Mouse (Mus musculus) thymus, postnatal 4 days (tissue): ENCODE data around the gene BC048403.

Experiments used
- DNase-seq: peaks from one replicate; pipeline ENCODE4 v3.0.0; 2021

The BC048403 gene

DNA sequence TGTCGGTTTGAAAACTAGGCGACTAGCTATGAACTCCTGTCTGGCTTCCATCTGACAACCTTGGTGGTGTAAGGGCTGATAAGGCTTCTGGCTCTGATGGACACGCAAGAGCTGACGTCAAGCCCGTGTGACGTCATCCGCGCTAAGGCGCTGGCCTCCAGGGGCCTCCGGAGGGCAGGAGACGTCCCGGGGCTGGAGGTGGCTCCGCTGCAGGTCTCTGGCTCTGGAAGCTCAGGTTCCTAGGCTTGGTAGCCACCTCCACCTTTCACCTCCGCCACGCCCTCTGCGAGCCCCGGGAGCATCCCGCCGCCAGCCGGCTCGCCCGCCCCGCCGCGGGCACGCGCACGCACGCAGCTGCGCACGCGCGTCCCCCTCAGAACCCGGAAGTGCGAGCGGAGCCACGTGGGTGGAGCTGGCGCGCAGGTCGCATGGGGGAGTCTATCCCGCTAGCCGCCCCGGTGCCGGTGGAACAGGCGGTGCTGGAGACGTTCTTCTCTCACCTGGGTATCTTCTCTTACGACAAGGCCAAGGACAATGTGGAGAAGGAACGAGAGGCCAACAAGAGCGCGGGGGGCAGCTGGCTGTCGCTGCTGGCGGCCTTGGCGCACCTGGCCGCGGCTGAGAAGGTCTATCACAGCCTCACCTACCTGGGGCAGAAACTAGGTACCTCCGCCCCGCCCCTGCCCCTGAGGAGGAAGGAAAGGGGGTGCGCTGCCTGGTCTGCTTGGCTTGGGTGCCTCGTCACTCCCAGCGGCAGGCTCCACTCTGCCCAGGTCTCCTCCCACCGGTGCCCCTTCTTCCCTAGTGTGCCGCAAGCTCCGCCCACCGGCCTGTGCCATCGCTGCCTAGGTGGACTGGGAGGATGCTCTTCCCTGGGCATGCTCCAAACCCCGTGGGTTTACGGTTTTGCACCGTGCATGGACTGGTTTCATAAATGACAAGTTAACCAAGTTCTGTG, at the start of gene BC048403:
TSS of gene BC048403 (plus strand) at position 390 of the 958 bp plus-strand sequence.
- peak; percentile 94 for DNase-seq

DNA sequence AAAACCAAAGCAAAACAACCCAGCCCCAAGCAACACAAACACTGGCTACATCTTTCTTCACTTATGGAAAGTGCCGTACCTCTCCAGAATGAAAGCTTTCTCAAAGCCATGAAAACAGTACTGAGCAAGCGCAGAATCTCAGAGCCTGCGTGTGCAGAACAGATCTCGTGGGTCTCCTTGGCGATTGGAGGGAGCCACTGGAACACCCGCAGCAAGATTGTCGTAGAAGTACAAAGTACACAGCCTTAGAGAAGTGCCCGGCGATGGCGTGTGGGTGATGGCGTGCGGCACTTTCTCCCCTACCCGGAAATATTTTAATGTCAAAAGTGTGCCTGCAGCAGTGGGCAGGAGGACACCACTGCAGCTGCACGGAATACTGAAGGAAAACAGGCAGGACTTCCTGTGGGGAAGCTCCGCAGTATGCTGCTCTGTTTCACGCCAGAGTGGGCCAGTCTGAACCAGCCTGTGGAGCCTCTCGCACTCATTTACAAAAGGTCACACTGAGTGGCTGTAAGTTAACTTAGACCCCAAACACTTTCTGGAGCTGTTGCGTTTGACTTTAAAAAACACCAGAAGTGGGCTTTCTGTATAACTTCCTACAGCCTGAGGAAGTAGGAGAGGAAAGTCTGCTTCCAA, 46.7 kb upstream of the BC048403 start:
- DNase-seq: no peak

DNA sequence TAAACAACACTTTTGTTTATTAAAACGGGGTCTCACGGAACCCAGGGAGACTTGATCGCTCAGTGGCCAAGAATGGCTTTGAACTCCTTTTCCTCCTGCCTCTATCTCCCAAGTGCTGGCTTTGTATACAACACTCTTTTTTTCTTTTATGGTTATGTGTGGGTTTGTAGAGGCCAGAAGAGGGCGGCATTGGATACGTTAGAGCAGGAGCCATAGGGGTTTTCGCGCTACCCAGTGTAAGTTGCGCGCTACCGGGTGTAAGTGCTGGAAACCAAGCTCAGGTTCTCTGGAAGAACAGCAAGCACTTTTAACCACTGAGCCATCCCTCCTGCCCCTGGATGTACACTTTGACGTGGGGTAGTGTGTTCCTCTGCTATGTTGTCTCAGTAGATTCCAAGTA, 45.2 kb upstream of the BC048403 start:
- no peak for DNase-seq

DNA sequence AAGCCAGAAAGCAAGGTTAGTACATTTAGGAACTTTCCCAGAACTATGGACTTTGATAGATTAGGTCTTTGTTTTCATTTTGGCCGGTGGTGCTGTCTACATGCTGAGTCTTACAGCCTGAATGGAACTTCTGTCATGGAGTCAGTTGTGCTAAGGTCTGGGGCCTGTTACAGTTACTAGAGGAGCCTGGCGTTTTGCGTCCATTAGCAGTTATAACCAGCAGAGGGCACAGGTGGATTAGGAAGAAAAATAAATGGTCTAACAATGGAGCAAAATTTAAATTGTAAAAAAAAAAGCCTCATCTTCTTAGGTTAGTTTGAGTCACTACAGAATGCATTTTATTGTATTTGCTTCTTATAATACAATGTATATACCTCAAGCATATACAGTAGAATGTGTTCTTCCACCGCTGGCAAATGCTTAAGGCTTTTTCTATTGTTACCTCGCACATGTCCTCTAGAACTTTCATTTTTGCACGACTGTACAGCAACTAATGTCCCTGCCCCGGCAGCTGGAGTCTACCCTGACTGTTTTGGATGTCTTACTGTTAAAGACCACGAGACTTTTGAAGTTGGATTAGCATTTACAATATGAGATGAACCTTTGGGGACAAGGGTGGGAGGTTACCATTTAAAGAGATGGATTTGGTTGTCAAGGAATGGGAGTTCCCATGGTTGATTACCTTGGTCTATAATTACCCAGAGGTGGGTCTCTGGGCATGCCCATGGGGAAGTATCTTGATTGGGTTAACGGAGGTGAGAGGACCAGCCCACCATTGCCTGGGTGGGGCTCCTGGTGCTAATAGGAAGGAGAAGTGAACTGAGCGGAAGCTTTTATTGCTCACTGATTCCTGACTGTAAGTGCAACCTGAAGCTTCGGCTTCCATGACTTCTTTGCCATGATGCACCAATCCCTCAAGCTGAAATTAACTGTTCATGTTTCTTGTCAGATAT, 38.2 kb upstream of the BC048403 start:
- DNase-seq: peak; percentile 35

DNA sequence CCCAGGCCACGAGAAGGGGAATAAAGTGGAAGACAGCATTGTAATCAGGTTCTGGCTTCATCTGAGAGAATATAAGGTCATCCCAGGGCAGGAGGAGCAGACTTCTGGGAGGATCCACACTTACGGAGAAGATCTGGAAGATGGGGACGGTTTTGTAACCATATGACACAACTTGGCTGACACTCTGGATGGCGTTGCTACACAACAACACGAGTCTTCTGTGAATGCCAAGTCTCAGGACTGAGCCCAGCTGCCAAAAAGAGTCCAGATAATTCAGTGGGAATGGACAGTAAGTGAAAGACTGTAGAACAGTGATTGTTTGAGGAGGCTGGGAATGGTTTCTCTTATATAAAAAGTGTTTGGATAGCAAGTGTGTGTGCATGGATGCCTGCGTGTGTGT, 36.1 kb upstream of the BC048403 start:
- no peak for DNase-seq

DNA sequence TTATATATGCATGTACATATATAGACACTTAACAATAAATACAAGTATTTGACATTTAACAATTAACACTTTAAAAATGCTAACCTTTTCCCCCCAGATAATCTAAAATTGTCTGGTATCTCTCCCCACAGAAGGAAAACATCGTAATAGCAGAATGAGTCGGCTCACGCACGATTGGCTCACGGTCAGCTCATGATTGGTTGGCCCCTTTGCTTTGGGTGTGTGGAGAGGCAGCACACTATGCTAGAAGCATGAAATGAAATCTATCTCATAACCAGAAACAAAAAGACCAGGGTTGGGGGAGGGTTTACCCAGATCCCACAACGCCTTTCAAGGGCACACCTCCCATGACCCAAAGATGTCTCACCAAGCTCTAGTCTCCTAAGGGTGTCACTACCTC, 34.9 kb upstream of the BC048403 start:
- no peak for DNase-seq

DNA sequence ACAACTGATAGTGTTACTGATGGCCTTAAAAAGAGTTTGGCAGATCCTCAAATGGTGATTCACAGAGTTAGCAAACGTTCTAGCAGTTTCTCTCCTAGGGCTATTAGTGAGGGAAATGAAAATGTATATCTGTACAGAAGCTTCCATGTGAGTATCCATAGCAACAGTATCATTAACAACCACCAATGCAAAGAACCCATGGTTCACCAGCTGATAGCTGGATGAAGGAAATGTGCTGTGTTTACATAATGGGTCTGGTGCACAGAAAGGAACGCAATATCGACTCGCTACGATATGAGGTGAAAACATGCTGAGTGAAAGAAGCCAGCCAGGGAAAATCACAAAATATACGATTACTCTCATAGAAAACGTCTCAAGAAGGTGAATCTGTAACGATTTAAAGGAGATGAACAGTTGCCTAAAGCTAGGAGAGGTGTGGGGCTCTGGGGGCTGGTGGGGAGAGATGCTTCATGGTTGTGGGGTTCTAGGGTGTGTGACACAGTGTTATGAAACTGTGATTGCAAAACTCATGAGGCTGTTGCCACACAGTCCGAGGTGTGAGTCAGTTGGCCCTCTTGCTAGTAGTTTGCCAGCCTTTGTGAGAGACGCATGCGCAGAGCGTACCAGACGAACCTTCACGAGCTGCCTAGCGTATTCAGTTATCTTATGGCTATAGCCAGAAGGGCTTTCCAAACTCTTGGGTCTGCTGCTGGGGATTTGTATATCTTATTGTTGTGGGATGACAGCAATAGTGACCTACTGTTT, 34.2 kb upstream of the BC048403 start:
- no peak for DNase-seq

DNA sequence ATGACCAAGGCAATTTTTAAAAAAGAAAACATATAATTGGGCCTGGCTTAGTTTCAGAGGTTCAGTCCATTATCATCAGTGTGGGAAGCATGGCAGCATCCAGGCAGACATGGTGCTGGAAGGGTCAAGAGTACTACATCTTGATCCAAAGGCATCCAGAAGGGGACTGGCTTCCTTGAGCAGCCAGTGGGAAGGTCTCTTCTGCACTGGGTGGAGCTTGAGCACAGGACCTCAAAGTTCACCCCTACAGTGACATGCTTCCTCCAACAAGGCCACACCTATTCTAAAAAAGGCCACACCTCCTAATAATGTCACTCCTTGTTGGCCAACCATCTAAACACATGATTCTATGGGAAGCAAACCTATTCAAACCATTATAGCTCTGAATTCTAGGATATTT, 22.9 kb upstream of the BC048403 start:
- DNase-seq: no peak

DNA sequence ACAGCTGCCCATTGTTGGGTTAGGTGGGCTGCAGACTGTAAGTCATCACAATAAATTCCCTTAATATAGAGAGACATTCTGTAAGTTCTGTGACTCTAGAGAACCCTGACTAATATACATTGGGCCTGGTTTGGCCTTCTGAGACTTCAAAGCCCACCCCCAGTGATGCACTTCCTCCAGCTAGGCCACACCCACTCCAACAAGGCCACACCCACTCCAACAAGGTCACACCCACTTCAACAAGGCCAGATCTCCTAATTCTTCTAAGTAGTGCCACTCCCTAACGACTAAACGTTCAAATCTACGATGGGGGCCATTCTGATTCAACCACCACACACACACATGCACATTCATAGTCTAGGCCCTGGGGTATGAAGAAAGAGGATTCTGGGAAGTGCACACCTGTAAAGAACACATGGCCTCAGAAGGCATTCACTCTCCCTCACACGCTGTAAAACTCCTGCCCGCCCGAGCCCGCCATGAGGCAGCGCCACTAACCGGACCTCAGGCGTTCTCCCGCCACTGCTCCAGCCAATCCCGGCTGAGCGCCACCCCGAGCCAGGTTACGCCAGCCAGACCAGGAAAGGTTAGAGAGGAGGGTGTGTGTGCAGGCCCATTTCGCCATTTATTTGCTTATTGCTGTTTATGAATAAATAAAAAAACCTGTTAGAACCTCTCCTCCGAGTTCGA, 20.7 kb upstream of the BC048403 start:
- no peak for DNase-seq

DNA sequence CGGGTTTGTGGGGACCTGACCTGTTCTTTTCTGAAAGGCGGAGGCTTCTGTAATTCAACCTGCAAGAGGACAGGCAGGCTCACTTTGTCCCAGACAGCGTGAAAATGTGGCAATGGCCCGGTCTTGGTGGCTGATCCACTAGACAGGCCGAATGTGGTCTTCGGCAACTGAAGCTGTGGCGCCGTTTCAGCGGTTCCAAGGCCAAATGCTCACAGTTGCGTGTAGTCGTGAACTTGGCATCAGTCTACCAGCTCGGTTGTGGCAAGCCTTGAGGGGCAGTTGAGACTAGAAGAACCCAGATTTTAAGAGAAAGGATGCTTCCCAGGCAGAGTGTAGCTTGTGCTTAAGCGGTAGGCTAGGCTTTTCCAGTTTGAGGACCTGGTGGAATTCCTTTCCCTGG, 19.0 kb upstream of the BC048403 start:
- no peak for DNase-seq

DNA sequence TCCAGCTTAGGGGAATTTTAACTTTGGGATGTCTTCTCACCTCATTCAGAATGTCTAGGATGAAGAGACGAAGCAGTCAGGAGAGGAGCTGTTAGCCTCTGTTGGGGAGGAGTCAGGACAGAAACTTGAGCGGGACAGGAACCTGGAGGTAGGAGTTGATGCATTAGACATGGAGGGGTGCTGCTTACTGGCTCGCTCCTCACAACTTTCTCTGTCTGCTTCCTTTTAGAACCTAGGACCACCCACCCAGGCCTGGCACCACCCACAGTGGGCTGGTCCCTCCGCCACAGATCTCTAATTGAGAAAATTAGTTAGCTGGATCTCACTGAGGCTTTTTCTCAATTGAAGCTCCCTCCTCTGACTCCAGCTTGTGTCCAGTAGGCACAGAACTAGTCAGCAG, 13.2 kb upstream of the BC048403 start:
- no peak for DNase-seq

DNA sequence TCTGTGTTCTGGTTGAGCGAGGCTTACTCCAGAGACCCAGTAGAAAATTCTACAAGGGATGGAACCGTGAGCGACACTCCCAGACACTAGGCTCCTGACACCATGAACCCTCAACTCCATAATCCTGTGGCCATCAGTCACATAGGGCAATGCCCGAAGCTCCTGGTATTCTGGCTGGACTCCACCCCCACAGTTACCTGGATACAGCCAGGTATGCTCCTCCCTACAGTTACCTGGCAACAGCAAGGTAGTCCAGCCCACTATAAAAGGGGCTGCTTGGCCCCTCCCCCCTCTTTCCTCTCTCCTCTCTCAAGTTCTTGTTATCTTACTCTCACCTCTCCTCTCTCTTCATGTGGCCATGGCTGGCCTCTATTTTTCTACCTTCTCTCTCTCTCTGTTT, 12.6 kb upstream of the BC048403 start:
- DNase-seq: no peak

DNA sequence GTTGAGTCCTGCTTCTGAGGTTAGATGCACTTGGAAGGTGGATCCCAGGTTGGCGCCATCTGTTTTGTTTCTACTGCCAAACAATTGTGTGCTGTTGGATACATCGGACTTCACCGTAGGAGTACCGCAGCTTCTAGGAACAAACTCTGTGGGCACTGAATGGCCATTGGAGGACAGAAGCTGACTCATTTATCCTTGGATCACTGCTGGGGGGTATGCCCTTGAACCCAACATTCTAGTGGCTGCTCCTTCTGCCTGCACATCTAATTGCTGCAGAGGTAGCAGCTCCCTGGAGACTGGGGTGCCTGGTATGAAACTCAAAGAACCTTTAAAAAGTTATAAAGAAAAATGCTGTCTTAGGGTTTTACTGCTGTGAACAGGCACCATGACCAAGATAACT, 11.5 kb upstream of the BC048403 start:
- no peak for DNase-seq

DNA sequence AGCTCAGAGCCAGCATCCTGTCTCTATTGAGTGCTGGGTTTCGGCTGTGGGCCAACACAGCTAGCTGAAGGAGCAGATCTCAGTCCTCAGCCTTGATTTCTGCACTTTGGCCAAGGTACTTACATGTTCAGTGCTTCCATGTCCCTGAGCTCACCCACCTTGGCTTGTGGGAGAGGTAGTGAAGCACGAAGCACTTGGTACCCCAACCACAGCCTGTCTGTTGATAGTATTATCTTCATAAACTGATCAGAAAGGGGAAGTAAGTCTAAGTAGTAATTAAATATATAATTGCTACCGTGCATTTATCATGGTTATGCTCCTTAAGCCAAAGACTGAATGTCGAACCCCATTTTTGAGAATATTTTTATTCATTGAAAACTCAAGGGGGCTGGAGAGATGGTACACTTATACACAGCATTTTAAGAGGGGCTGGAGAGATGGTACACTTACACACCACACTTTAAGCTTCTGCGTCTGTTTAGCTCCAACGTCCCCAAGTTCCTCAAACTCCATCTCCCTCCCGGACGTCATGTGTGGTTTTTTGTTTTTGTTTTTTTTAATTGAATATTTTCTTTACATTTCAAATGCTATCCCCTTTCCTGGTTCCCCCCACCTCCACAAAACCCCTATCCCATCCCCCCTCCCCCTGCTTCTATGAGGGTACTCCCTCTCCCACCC, 8.6 kb upstream of the BC048403 start:
- DNase-seq: no peak

DNA sequence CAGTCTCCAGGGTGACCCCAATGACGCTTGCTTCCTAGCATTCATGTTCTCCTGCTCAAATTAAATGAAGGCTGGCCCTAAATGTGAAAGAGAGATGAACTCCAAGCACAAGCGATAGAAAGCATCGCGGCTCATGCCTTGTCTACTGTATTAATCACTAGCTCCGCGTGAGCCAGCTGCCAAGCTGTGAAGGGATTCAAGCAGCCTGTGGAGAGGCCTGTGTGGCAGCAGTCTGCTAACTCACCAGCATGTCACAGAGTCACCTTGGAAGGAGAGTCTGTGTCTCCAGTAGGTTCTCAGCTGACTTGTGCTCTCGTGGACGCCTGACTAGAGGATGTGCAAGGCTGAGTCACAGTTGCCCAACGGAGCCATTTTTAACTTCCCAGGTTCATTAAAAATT, 7.2 kb upstream of the BC048403 start:
- DNase-seq: no peak

DNA sequence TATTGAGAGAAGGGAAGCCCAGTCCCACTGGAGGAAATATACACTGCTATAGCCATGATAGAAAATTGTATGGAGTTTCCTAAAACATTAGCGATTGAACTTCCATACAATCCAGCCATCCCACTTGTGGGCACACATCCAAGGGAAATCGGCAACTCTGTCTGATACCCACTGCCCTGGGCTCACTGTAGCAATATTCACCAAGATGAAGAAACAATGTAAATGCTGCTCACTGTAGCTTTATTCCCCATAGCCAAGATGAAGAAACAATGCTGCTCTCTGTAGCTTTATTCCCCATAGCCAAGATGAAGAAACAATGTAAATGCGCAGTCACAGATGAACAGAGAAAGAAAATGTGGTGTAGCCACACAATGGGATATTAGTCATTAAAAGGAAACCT, 2.5 kb upstream of the BC048403 start:
- DNase-seq: no peak

DNA sequence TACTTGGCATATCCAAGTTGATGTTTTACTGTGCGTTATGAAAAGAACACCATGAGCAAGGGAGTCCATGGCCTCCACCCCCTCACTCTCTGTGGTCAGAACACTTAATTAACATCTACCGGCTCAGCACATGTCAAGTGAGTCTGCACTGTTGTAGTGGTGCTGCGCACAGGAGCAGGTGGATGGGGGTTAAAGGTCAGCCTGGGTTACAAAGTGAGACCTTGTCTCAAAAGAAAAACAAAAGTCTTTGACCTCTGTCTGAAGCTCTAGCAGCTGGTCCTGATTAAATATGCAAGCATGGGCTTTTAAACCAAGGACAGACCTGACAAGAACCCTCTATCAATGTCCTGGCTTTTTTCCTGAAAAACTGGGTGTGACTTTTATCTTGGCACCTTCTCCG, 2.6 kb downstream of the BC048403 start:
- no peak for DNase-seq

DNA sequence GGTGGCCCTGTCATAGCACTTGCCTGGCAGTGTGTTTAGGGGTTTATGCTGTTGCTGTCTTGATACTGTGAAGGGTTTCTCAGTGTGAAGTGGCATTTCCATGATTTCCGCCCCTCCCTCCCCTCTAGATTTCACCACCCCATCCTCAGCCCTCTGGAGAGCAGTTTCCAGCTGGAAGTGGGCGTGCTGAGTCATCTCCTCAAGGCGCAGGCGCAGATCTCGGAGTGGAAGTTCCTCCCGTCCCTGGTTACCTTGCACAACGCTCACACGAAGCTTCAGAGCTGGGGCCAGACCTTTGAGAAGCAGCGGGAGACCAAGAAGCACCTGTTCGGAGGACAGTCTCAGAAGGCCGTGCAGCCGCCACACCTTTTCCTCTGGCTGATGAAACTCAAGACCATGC, 10.4 kb downstream of the BC048403 start:
- no peak for DNase-seq

DNA sequence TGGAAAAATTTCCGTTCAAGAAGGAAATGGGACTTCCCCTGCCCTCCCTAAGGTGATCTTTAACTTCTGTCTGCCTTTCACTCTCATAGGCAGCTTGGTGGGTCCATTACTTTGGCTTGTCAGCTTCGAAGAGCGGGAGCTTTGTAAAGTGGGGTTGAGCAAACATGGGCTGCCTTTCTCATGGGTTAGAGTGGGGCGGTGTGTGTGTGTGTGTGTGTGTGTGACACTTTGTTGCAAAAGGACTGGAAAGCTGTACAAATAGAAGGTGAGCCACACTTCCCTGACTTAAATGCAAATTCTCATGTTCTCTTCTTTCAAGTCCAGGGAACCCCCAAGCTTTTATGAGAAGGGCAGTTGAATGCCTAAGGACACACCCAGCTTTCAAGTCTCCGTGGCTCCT, 14.5 kb downstream of the BC048403 start:
- no peak for DNase-seq

DNA sequence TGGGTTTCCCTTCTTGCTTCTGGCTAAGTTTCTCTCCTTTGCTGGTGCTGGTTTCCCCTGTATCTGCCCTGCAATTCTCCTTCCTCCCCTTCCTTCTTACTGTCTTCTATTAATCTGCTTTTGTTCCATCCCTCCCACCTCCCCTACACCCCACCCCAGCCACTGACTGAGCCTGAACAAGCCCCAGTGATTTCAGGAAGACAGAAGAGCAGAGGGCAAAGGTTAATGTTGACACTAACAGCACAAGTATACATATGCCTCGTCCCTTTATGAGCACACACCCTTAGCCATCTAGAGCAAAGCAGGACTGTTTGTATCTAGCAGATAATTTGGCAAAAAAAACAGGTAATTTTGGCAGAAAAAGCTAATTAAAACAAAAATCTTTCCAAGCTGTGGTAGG, 16.1 kb downstream of the BC048403 start:
- DNase-seq: no peak

DNA sequence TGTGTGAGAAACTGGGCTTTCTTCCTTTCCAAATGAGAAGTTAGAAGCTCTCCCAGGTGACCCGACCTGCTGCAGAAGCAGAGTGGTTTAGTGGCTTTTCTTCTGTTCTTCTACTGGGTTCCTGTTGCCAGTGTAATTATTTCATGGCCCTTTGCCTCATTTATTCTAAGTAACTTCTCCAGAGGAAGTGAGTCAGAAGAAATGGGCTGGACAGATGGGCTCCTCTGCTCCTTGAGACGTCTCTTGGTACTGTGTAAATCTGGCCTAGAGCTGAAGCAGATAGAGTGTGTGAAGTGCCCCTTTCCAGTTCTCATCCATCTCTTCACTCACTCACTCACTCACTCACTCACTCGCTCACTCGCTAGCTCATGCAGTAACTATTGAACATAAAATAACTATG, 16.9 kb downstream of the BC048403 start:
- DNase-seq: no peak
